Mouse (Mus musculus): ENCODE data around the gene Olfr1507. TPM values are rescaled to one million over a fixed set of nuclear protein-coding genes. Genes with fewer than 3 reads are reported as not detected.

Gene Olfr1507
- total RNA-seq (2023), result not detected

GRCm38 (mm10) chr14:52495516-52495915, at the start of gene Olfr1507:
Olfr1507 (minus strand) TSS chr14:52495749.

GRCm38 (mm10) chr14:52467395-52467794, 28.2 kb downstream of the Olfr1507 start, which contains the start of gene Olfr1508:
Olfr1508 (minus strand) TSS chr14:52467495.

GRCm38 (mm10) chr14:52442690-52443089, 52.9 kb downstream of the Olfr1507 start, which contains the start of gene Olfr1509:
Olfr1509 (plus strand) TSS chr14:52442990.

Other genes with a start within 250 kb of the Olfr1507 start
- gene Chd8, start 238.0 kb downstream of the Olfr1507 start, total RNA-seq (2023), result 100 to 1,000 TPM; 291 to 342 TPM
- 100 to 1,000 TPM; 110 to 120 TPM for gene Tox4, start 216.6 kb downstream of the Olfr1507 start, total RNA-seq (2023)
- 10 to 100 TPM; 16.8 to 21.7 TPM for gene Rab2b, start 216.2 kb downstream of the Olfr1507 start, total RNA-seq (2023)
- gene Mettl3, start 190.6 kb downstream of the Olfr1507 start, total RNA-seq (2023), result 10 to 100 TPM; 73.7 to 98.8 TPM
- gene Sall2, start 167.0 kb downstream of the Olfr1507 start, total RNA-seq (2023), result under 1 TPM in 1 of 2 experiments, not detected in 1; 0.09 TPM
- not detected for gene Olfr1513, start 139.3 kb downstream of the Olfr1507 start, total RNA-seq (2023)
- not detected for gene Olfr1512, start 116.6 kb downstream of the Olfr1507 start, total RNA-seq (2023)
- gene Olfr1511, start 98.4 kb downstream of the Olfr1507 start, total RNA-seq (2023), result not detected
- not detected for gene Olfr1510, start 81.4 kb downstream of the Olfr1507 start, total RNA-seq (2023)
- not detected for gene Olfr1509, start 52.8 kb downstream of the Olfr1507 start, total RNA-seq (2023)
- gene Olfr1508, start 28.3 kb downstream of the Olfr1507 start, total RNA-seq (2023), result not detected